Mouse (Mus musculus) lung, embryonic 15.5 days (tissue): ENCODE results near the gene Tyrobp. TPM values are rescaled to one million over a fixed set of nuclear protein-coding genes. Genes with fewer than 3 reads are reported as not detected.

ENCODE experiments used
- ATAC-seq: fragments of 200-750 bp; cut with Nextera tagmentation; 2 replicates; pipeline ENCODE4 v1.8.0; 2017; ENCODE audit warnings: moderate number of reproducible peaks, borderline replicate concordance; ENCODE audit not compliant: low FRiP score, low TSS enrichment; ENCODE audit errors: extremely low read depth
- H3K27ac ChIP-seq: fragments of 300-500 bp; sonication (generic); 2 replicates; pipeline ENCODE4 v1.5.1; 2015; ENCODE audit warnings: moderate library complexity, mild to moderate bottlenecking, inconsistent platforms
- H3K27me3 ChIP-seq: fragments of 300-500 bp; sonication (generic); 2 replicates; pipeline ENCODE4 v1.6.1; 2015; ENCODE audit warnings: inconsistent platforms
- H3K36me3 ChIP-seq: fragments of 300-500 bp; sonication (generic); 2 replicates; pipeline ENCODE4 v1.6.1; 2015; ENCODE audit warnings: inconsistent platforms
- H3K4me1 ChIP-seq: fragments of 300-500 bp; sonication (generic); 2 replicates; pipeline ENCODE4 v1.6.1; 2015; ENCODE audit warnings: inconsistent platforms
- H3K4me2 ChIP-seq: fragments of 300-500 bp; sonication (generic); 2 replicates; pipeline ENCODE4 v1.6.1; 2015; ENCODE audit warnings: inconsistent platforms, mild to moderate bottlenecking, moderate library complexity
- H3K4me3 ChIP-seq: fragments of 300-500 bp; sonication (generic); 2 replicates; pipeline ENCODE4 v1.5.1; 2015; ENCODE audit warnings: mild to moderate bottlenecking, inconsistent platforms
- H3K9ac ChIP-seq: fragments of 300-500 bp; sonication (generic); 2 replicates; pipeline ENCODE4 v1.6.1; 2015; ENCODE audit warnings: inconsistent platforms
- H3K9me3 ChIP-seq: fragments of 300-500 bp; sonication (generic); 2 replicates; pipeline ENCODE4 v1.6.1; 2016; ENCODE audit warnings: inconsistent platforms
- WGBS: fragments of 180-500 bp; shearing (Covaris S2); methylation state at CpG from one replicate; pipeline ENCODE4 v1.1.7; 2015; 5-methylcytosine and 5-hydroxymethylcytosine counted together
- polyA plus RNA-seq: library from polyadenylated mRNA; unstranded; fragments of >200 nt; fragmentation: Nextera tagmentation; extraction: Ambion mirVana; gene quantifications from 2 replicates; pipeline ENCODE4 v1.2.1, GENCODE M21; 2015

Tyrobp gene
- polyA plus RNA-seq, 1 experiment from 2014 or later, result 56.1 TPM

DNA sequence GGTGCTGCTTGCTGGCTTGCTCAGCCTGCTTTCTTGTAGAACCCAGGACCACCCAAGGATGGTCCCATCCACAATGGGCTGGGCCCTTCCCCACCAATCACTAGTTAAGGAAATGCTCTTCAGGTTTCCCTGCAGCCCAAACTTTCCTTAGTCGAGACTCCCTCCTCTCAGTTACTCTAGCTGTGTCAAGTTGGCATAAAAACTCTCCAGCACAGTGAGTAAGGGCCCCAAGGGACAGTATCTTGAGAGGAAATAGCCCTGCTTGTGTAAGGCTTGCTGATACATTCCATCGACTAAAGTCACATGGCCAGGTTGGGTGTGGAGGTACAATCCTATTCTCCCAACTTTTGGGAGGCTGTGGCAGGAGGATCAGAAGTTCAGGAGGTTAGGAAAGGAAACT is 16.6 kb downstream of the Tyrobp start:
- ATAC-seq, result no peak

DNA sequence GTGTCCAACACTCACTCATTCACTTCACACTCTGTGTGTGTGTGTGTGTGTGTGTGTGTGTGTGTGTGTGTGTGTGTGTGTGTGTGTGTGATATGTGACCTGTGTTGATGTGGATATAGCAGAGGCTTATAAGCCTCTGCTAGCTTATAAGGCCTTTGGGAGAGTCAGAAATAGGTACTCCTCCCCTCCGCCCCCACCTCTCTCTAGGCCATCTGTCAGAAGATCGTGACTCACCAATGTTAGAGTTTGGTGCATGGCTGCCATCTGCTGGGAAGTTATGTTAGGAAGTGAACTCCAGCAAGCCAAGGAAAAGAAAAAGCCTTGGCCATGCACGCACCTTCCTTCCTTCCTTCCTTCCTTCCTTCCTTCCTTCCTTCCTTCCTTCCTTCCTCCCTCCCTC is 18.2 kb downstream of the Tyrobp start:
- H3K9ac ChIP-seq, result no peak overlapping the region
- no peaks in the 10 kb centered on the region for H3K9me3 ChIP-seq
- WGBS, result 7% methylated on average over 3 of the region's 3 CpGs
- H3K4me1 ChIP-seq, result no peaks in the 10 kb centered on the region
- H3K36me3 ChIP-seq, result 0 out of 2 replicates have a peak, but pooled peaks cover 1% of the 10 kb centered on the region
- H3K4me2 ChIP-seq, result no peak overlapping the region
- no peak overlapping the region for H3K27ac ChIP-seq
- H3K27me3 ChIP-seq, result no peaks in the 10 kb centered on the region
- H3K4me3 ChIP-seq, result no peak overlapping the region
- ATAC-seq, result no peak

More for the DNA sequence above, 16.6 kb downstream of the Tyrobp start:
- Histone ChIP-seq H3K36me3 (peaks cover 4% of the 10 kb centered on the region; the same call in 1 of the 2 replicates), H3K4me1 (no peaks in the 10 kb centered on the region), H3K4me2 (no peak overlapping the region), H3K27ac (no peak overlapping the region), H3K27me3 (no peaks in the 10 kb centered on the region), H3K4me3 (no peak overlapping the region), H3K9ac (no peak overlapping the region), H3K9me3 (no peaks in the 10 kb centered on the region)
- 34% methylated on average over 2 of the region's 2 CpGs for WGBS

- no peaks in the 10 kb centered on the region for H3K9me3 ChIP-seq
- H3K4me3 ChIP-seq, result no peak overlapping the region
- H3K27me3 ChIP-seq, result no peaks in the 10 kb centered on the region
- ATAC-seq, result no peak
- under 1% methylated on average over 10 of the region's 10 CpGs for WGBS
- no peaks in the 10 kb centered on the region for H3K36me3 ChIP-seq
- no peak overlapping the region for H3K4me2 ChIP-seq
- no peaks in the 10 kb centered on the region for H3K4me1 ChIP-seq
- no peak overlapping the region for H3K9ac ChIP-seq
- H3K27ac ChIP-seq, result no peak overlapping the region
Measured at GRCm38 (mm10) chr7:30434238-30434637, 20.7 kb downstream of the Tyrobp start.

- no peaks in the 10 kb centered on the region for H3K4me1 ChIP-seq
- no peaks in the 10 kb centered on the region for H3K36me3 ChIP-seq
- WGBS, result 62% methylated on average over 10 of the region's 10 CpGs
- no peak for ATAC-seq
- H3K27me3 ChIP-seq, result no peaks in the 10 kb centered on the region
- H3K9ac ChIP-seq, result no peak overlapping the region
- H3K4me3 ChIP-seq, result no peak overlapping the region
- no peaks in the 10 kb centered on the region for H3K9me3 ChIP-seq
- no peak overlapping the region for H3K27ac ChIP-seq
- H3K4me2 ChIP-seq, result no peak overlapping the region
Measured at GRCm38 (mm10) chr7:30434701-30435100, 21.1 kb downstream of the Tyrobp start.

- 46% methylated on average over 9 of the region's 9 CpGs for WGBS
- Histone ChIP-seq H3K36me3 (no peaks in the 10 kb centered on the region), H3K27me3 (no peaks in the 10 kb centered on the region), H3K9me3 (no peaks in the 10 kb centered on the region), H3K9ac (no peak overlapping the region), H3K4me1 (no peaks in the 10 kb centered on the region), H3K27ac (no peak overlapping the region), H3K4me2 (no peak overlapping the region), H3K4me3 (no peak overlapping the region)
- no peak for ATAC-seq
Measured at GRCm38 (mm10) chr7:30435156-30435555, 21.6 kb downstream of the Tyrobp start.

DNA sequence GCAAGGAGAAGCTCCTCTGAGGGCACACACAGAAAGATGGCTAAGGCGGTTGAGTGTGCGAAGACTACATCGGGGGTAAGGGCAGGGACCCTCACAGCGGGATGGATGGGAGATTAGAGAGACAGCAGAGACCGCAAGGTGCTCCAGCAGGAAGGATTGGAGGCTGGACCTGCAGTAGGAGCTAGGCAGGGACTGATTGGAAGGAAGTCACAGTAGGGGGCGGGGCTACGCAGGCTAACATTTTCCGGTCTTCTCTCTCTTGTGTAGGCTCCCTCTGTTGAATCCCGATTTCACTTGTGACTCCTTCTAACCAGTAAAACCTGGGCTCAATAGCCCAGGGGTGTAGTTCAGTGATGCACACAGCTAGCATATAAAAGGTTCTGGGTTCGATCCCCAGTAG is 23.3 kb downstream of the Tyrobp start:
- Histone ChIP-seq H3K4me3 (no peak overlapping the region), H3K36me3 (no peaks in the 10 kb centered on the region), H3K4me2 (no peak overlapping the region), H3K27me3 (no peaks in the 10 kb centered on the region), H3K4me1 (0 out of 2 replicates have a peak, but pooled peaks cover 2% of the 10 kb centered on the region), H3K27ac (no peak overlapping the region), H3K9ac (no peak overlapping the region), H3K9me3 (no peaks in the 10 kb centered on the region)
- WGBS, result 21% methylated on average over 10 of the region's 10 CpGs
- no peak for ATAC-seq

GRCm38 (mm10) chr7:30439734-30440133 is 26.2 kb downstream of the Tyrobp start:
- Histone ChIP-seq H3K36me3 (no peaks in the 10 kb centered on the region), H3K4me2 (no peak overlapping the region), H3K4me3 (no peak overlapping the region), H3K9me3 (no peaks in the 10 kb centered on the region), H3K4me1 (peaks cover 15% of the 10 kb centered on the region), H3K27ac (no peak overlapping the region), H3K27me3 (peaks cover 6% of the 10 kb centered on the region), H3K9ac (no peak overlapping the region)
- ATAC-seq, result no peak
- 74% methylated on average over 13 of the region's 13 CpGs for WGBS

GRCm38 (mm10) chr7:30440697-30441096 is 27.1 kb downstream of the Tyrobp start:
- no peak overlapping the region for H3K4me2 ChIP-seq
- 22% methylated on average over 3 of the region's 5 CpGs for WGBS
- H3K27me3 ChIP-seq, result peaks cover 12% of the 10 kb centered on the region
- peaks cover 20% of the 10 kb centered on the region for H3K4me1 ChIP-seq
- no peak overlapping the region for H3K9ac ChIP-seq
- ATAC-seq, result peak; percentile 5; the same call in 1 of the 2 replicates
- H3K36me3 ChIP-seq, result no peaks in the 10 kb centered on the region
- no peaks in the 10 kb centered on the region for H3K9me3 ChIP-seq
- no peak overlapping the region for H3K27ac ChIP-seq
- H3K4me3 ChIP-seq, result no peak overlapping the region

- Histone ChIP-seq H3K4me2 (peak overlapping the region; percentile 87), H3K4me3 (no peak overlapping the region), H3K9me3 (no peaks in the 10 kb centered on the region), H3K9ac (no peak overlapping the region), H3K4me1 (peaks cover 21% of the 10 kb centered on the region), H3K36me3 (no peaks in the 10 kb centered on the region), H3K27ac (no peak overlapping the region), H3K27me3 (peaks cover 22% of the 10 kb centered on the region)
- 19% methylated on average over 9 of the region's 9 CpGs for WGBS
- ATAC-seq, result no peak
Measured at GRCm38 (mm10) chr7:30443696-30444095, 30.1 kb downstream of the Tyrobp start.

- peak overlapping the region; percentile 49; the same call in 1 of the 2 replicates for H3K9ac ChIP-seq
- H3K4me2 ChIP-seq, result peak overlapping the region; percentile 87
- H3K9me3 ChIP-seq, result no peaks in the 10 kb centered on the region
- no peak for ATAC-seq
- no peaks in the 10 kb centered on the region for H3K36me3 ChIP-seq
- H3K4me3 ChIP-seq, result peak overlapping the region; percentile 55
- peaks cover 21% of the 10 kb centered on the region for H3K4me1 ChIP-seq
- H3K27ac ChIP-seq, result no peak overlapping the region
- 2% methylated on average over 38 of the region's 38 CpGs for WGBS
- peaks cover 22% of the 10 kb centered on the region for H3K27me3 ChIP-seq
Measured at GRCm38 (mm10) chr7:30444154-30444970, 30.8 kb downstream of the Tyrobp start.

DNA sequence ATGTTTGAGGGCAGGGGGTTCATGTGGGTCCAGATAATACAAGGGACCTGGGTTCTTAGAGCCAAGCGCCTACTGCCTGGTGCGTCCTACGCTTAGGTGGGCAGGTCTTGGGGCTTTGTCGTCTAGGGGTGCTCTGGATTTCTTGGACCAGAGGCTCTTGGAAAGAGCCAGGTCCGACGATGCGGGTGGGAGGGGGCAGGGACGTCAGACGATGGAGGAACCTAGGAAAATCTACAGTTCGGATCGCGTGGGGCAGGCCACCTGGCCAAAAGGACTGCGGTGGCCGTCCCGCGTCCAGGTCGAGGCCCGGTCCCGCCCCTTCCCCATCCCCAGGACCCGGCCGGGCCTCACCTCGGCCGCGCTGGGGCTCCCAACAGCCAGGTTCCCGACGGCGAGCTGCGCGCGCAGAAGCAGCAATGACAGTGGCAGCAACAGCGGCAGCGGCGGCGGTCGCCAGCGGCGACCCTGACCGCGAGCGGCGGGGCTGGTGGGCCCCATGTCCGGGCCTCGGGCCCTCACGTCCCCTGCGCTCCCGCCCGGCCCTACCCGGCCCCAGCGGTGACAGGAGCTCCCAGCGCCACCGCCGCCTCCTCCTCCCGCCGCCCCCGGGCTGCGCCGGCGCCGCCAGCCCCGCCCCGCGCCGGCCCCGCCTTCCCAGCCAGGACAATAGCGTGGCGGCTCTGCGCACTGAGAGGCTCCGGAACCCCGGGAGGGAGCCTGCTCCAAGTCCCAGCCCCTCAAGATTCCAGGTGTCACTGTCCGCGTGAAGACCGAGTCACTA is 31.6 kb downstream of the Tyrobp start, which contains the start of gene Aplp1:
Gene Aplp1, minus strand, starts transcription at position 565 of the 781 bp plus-strand sequence.
- Histone ChIP-seq H3K4me2 (peak within 1 kb of the TSS; percentile 87), H3K9me3 (no peaks in the 10 kb centered on the region), H3K36me3 (no peaks in the 10 kb centered on the region), H3K4me1 (peaks cover 21% of the 10 kb centered on the region), H3K27ac (no peak within 1 kb of the TSS), H3K27me3 (peaks cover 22% of the 10 kb centered on the region), H3K9ac (peak within 1 kb of the TSS; percentile 49), H3K4me3 (peak within 1 kb of the TSS; percentile 55)
- WGBS, result under 1% methylated on average over 70 of the region's 72 CpGs
- peak; percentile 79 for ATAC-seq

DNA sequence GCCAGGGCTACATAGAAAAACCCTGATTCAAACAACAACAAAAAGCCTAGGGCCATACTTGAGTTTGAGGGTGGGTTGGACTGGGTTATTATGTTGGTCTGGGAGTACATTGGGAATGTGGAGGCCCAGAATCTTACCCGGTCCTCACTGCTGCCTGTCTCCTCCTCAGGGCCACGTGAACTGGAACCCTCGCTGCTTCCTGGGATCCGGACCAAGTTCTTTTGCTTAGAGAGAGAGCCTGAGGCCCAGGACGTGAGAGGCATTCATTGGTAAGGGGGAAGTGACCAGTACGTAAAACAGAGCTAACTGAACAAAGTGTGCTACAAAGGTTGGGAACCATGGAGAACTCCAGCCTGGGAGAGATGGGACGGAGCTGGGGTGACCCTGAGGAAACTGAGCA is 36.7 kb downstream of the Tyrobp start:
- Histone ChIP-seq H3K4me3 (no peak overlapping the region), H3K4me1 (0 out of 2 replicates have a peak, but pooled peaks cover 7% of the 10 kb centered on the region), H3K9me3 (no peaks in the 10 kb centered on the region), H3K4me2 (no peak overlapping the region), H3K9ac (no peak overlapping the region), H3K36me3 (no peaks in the 10 kb centered on the region), H3K27me3 (peaks cover 49% of the 10 kb centered on the region), H3K27ac (no peak overlapping the region)
- ATAC-seq, result no peak
- 64% methylated on average over 7 of the region's 7 CpGs for WGBS
